Mouse (Mus musculus) cerebellum, postnatal 4 days (tissue): ENCODE measurements around the gene Dhps.
"Not testable (repeated sequence)": the region's sequence is repeated elsewhere in the genome, so short reads cannot be mapped to it uniquely, and the experiment has no call there.

Experiments
- DNase-seq, 2 experiments: peaks; one replicate each; pipeline ENCODE4 v3.0.0; 2022; ENCODE audit warnings: low spot score in 2 of 2, mixed read lengths in 1 of 2

Dhps gene

GRCm38 (mm10) chr8:85059879-85060616 is 11.5 kb upstream of the Dhps start, which contains the start of gene Fbxw9:
TSS of gene Fbxw9 (plus strand) at chr8:85060055.
- peak; percentile 75 to 88 for DNase-seq

- DNase-seq = no peak
Observed at GRCm38 (mm10) chr8:85062603-85063002, 9.0 kb upstream of the Dhps start.

- no peak for DNase-seq
Observed at GRCm38 (mm10) chr8:85065213-85065612, 6.3 kb upstream of the Dhps start.

GRCm38 (mm10) chr8:85067155-85067554 is 4.4 kb upstream of the Dhps start:
- DNase-seq = no peak

GRCm38 (mm10) chr8:85067982-85068381 is 3.6 kb upstream of the Dhps start, which contains the start of gene Gm5741:
TSS of gene Gm5741 (minus strand) at chr8:85067982.
- DNase-seq = no peak

GRCm38 (mm10) chr8:85071041-85071440 is 516 bp upstream of the Dhps start:
- no peak for DNase-seq

GRCm38 (mm10) chr8:85072364-85072929 is 890 bp downstream of the Dhps start:
- DNase-seq = no peak

- DNase-seq = no peak
Observed at GRCm38 (mm10) chr8:85073041-85073612, 1.6 kb downstream of the Dhps start.

- no peak for DNase-seq
Observed at GRCm38 (mm10) chr8:85074167-85074566, 2.6 kb downstream of the Dhps start.

GRCm38 (mm10) chr8:85074617-85075016 is 3.1 kb downstream of the Dhps start:
- no peak for DNase-seq

GRCm38 (mm10) chr8:85076001-85076400 is 4.4 kb downstream of the Dhps start:
- DNase-seq = peak in 1 of 2 experiments; percentile 48

GRCm38 (mm10) chr8:85076993-85077392 is 5.4 kb downstream of the Dhps start:
- DNase-seq = peak in 1 of 2 experiments; percentile 82

- no peak for DNase-seq
Observed at GRCm38 (mm10) chr8:85080214-85080531, 8.6 kb downstream of the Dhps start.

- DNase-seq = peak in 1 of 2 experiments; percentile 56
Observed at GRCm38 (mm10) chr8:85080532-85081215, 9.1 kb downstream of the Dhps start, which contains the start of gene Wdr83os. TSS of gene Wdr83os (plus strand) at chr8:85080740.

GRCm38 (mm10) chr8:85081216-85081555 is 9.6 kb downstream of the Dhps start, which contains the start of gene Wdr83:
TSS of gene Wdr83 (minus strand) at chr8:85081306.
- DNase-seq = no peak

GRCm38 (mm10) chr8:85082169-85082568 is 10.6 kb downstream of the Dhps start:
- not testable (repeated sequence) for DNase-seq

GRCm38 (mm10) chr8:85083108-85083813 is 11.7 kb downstream of the Dhps start, which contains the start of gene Man2b1:
TSS of gene Man2b1 (plus strand) at chr8:85083270.
- peak; percentile 60 to 69 for DNase-seq

GRCm38 (mm10) chr8:85084633-85085032 is 13.1 kb downstream of the Dhps start:
- no peak for DNase-seq

- no peak for DNase-seq
Observed at GRCm38 (mm10) chr8:85086238-85086637, 14.7 kb downstream of the Dhps start.

GRCm38 (mm10) chr8:85088771-85089170 is 17.2 kb downstream of the Dhps start:
- DNase-seq = no peak

- DNase-seq = no peak
Observed at GRCm38 (mm10) chr8:85090856-85091255, 19.3 kb downstream of the Dhps start.
